Mouse (Mus musculus): ENCODE measurements at regions not wholly inside any gene's neighbourhood (a gene's known extent, or its start where the extent isn't known, plus 50 kb on each side); places are given as distances from the start of the nearest gene placed in this dataset.

DNA sequence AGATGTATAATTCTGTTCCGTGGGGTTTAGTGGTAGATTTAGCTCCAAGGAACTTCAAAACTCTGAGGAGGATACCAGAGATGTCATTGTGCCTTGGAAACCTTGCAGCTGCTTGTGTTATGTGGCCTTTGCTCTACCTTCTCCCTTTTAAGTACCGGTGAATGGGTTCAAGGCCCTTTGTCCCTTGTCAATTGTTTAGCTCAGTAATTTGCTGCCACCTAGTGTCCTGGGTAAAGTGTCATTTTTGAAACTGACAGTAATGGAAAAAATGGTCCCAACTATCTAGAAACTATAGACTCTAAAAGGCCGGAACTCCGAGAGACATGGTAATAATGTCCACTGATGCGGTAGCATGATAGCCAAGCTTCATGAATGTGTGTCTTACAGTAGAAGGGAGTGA, 90.8 kb upstream of the Phactr1 start:
- DNase-seq (ENCODE audit: low spot score): peak; percentile 29

DNA sequence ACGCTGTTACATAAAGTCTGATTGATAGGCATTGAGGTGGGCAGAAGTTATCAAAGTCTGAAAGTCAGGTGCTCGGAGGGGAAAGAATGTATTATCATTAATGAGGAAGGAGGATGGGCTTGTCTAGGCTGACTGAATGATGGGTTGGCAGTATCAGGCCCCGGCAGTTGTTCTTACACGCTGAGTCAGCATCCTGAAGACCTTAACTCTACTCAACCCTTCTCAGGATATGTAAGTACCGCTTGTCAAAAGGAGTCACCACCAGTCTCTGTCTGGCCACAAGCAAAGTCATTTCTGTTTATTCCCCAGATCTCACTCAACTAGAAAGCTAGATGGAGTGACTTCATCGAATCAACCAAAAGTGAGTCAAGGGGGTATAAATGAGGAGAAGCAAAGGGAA, 90.0 kb upstream of the Phactr1 start:
- no peak for DNase-seq (ENCODE audit: low spot score)

DNA sequence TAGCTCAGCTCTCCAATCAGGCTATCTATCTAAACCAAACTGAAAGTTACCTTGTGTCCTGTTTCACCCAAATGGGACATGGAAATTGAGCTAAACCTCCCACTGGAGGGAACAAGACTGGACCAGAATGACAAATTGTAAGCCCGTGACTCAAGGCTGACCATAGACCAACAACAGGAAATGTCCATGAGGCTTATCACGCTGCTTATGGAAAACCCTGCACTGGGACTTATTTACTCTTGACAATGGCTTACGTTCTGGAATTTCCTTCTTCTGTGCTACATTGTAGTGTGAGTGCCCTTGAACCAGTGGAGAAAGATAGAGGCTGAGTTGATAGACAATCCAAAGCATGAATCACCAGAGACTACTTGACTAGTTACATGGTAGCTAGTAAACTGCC, 87.5 kb upstream of the Phactr1 start:
- no peak for DNase-seq (ENCODE audit: low spot score)

DNA sequence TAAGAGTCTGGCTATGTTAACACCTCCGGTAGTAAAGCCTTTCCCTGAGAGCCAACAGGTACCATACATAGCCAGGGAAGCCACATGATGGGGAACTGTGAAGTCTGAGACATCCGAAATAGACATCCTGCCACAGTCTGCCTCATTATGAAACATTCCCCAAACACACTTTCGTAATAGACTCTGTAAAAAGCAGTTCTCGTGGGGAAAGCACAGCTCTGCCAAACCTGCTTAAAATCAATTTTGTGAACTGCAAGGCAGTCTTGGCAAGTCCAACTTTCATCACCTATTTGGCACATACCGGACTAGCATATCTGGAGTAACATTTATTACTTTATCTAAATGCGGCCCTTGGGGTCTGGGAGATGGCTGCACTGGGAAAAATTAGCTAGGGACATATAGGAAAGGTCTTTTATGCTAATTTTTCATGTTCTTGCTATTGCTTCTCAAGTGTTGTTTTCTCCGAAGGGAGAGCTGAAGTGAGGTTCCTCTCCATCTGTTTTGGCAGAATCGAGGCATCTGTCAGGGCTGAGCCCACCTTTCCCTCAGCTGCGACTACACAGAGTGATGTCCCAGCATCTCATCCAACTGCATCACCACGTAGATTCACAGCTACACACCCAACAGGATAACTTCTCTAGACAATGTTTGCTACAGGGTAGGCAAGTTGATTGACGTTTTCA, 86.8 kb upstream of the Phactr1 start:
- no peak for DNase-seq (ENCODE audit: low spot score)

DNA sequence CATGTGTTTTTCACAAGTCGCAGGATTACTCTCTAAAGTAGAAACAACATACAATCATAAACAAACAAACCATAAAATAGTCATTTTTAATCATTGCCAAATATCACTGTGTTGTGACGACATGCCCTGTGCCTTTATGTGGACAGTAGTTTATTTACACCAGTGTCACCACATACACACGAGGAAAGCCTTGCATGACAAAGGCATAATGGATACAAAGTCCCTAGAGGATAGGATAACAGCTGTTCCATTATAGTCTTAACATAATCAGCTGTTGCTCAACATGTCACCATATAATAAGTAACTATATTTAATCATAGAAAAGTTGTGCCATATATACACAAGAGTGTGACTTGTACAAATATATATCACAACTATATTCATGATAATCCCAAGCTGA, 85.2 kb upstream of the Phactr1 start:
- no peak for DNase-seq (ENCODE audit: low spot score)

DNA sequence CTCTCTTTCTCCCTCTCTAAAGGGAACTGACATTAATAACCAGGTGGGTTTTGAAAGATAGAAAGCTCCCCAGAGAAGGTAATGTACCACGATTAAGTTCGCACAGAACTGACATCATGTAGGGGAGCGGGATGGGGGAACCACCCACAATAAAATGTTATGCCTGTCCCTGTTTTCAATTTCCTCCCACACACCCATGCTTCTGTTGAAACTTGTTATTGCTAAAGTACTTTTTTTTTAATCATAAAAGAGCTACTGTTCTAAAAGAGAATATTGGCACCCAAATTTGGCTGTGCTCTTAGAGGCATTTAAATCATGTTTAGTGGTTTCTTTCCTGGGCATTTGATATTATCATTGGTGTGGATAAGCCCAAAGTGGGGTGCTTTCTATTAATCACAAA, 82.6 kb upstream of the Phactr1 start:
- no peak for DNase-seq (ENCODE audit: low spot score)

DNA sequence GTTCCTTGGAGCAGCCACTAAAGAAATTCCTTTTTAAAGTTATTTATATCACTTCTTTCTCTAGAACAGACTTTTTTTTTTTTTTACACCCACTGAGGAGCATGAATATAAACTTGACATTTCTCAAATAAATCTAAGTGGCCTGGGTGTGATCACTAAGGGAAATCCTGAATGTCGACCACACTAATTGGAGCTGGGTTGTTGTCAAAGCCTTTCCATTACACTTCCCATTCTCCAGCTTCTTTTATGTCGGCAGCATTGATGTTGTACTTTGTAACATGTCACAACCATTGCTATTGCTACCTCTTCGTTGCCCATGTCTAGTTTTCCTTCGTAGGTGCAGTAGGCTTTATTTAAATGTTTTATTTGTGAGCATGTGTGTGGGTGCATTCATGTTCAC, 77.1 kb upstream of the Phactr1 start:
- no peak for DNase-seq (ENCODE audit: low spot score)

DNA sequence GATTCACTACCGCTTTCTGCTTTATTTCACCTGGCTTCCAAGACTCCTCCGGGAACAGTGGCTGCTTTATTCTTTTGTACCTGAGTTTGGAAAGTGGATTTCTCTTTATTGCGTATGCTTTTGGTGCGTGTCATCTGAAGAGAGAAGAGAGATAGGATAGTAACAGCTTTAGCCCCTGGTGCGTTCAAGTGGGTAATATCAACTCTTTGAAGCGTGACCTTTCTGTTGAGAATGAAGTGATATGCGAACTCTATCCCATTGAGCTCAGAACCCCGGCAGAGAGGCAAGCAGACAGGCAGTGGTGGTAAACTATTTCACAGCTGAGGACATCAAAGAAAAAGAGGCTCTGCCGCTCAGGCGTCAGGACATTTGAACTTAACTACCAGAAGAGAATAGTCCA, 72.7 kb upstream of the Phactr1 start:
- DNase-seq (ENCODE audit: low spot score): no peak

DNA sequence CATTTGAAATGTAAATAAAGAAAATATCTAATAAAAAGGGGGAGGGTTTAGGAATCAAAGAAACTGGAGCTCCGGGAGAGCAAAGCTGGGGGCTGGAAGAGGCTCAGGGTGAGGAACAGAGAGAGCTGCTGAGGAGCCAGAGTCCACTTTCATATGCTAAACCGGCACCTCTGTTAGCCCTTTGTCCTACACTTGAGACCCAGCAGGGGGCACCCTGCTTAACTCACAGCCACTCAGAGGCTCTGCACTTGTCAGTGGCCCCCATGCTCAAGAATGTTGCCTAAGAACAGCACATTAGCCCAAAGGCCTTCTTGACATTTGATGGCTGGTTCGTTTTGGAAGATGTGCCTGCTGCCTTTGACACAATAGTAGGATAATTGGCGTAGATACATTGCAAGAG, 71.5 kb upstream of the Phactr1 start:
- no peak for DNase-seq (ENCODE audit: low spot score)

DNA sequence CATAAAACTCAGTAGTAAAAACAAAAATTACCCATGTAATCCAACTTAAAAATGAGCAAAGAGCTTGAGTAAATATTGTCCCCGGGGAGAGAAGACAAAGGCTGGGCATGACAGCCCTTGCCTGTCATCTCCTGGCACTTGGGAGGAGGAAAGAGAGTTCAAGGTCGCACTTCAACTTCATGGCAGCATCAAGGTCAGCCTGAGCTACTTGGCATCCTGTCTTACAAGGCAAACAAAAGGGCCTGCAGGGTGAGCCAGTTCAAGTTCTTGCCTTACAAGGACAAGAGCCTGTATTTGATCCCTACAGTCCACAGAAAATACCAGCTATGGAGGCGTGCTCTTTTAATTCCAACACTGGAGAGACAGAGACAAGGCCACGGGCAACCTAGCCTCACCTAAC, 67.1 kb upstream of the Phactr1 start:
- no peak for DNase-seq (ENCODE audit: low spot score)

DNA sequence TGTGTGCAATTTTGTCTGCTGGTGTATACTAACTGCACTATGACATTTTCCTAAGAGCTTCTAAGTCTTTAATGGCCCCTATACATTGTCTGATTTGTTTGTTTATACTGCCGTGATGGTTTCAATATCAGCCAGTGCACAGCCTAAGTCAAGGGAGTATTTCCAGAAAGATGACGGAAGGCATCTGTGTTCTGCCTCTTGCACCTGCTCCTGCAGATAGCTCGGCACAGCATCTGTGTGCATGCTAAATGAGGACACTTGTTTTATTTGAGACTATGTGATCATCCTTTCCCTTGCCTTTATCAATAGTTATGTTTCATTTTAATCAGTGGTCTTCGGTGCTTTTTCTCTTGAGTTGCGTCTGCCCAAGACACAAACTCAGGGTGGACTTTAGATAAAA, 64.6 kb upstream of the Phactr1 start:
- no peak for DNase-seq (ENCODE audit: low spot score)

DNA sequence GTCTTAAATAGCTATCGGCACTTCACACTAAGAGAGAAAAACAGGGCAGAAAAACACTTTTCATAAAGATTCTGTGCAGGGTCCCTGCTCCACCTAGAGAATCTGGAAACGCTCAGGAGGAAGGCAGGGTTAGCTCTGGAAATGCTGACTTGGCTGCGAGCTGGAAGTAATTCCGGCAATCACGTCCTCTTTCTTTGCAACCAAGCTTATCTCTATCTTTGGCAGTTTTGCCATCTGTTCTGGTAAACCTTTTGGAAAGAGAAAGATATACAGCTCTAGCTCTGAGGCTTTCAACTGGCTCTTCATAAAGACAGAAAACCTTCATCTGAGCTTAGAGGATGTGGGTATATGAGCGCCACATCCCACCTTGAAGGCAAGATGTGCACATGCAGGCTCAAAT, 63.2 kb upstream of the Phactr1 start:
- no peak for DNase-seq (ENCODE audit: low spot score)

DNA sequence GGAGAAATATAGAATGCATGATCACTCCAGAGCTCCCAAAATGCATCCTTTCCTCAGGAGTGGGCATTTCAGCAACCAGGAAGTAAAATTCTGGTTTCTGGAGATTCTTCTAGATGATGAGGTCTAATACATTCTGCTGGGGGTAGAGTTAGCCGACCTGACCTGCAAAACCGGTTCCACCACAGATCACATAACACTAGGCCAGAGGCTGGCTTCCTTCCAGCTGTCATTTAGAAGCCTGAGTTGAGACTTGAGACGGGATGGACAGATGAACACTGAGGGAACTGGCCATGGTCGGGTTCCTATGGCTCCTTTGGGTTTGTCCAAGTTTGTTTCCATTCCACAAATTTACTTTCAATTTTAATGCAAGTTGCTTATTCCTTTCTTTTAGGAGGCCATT, 62.6 kb upstream of the Phactr1 start:
- DNase-seq (ENCODE audit: low spot score): no peak

DNA sequence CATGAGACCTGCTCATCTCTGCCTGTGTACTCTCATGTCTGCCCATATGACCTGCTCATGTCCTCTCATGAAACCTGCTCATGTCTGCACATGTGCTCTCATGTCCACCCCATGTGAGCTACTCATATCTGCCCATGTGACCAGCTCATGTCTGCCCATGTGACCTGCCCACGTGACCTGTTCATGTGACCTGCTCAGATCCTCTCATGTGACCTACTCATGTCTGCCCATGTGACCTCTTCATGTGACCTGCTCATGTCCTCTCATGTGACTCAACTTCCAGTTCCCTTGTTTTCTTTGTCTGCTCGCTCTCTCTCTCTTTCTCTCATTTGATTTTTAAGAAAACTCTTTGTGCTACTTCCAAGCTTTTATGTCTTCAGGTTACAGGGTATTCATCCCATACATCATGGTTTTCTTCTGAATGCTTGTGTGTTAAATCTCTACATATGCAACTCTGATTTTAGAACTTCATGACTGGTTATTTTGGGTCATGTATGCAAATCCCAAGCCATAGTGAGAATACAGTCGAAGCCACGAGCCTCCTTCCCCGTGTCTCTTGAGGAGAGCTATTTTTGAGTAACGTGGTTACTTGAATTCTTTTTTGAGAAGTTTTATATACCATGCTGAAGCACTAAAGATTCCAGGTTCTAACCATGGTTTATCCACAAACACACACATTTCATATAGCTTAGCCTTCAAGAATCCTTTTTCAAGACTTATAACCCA, 60.7 kb upstream of the Phactr1 start:
- no peak for DNase-seq (ENCODE audit: low spot score)

DNA sequence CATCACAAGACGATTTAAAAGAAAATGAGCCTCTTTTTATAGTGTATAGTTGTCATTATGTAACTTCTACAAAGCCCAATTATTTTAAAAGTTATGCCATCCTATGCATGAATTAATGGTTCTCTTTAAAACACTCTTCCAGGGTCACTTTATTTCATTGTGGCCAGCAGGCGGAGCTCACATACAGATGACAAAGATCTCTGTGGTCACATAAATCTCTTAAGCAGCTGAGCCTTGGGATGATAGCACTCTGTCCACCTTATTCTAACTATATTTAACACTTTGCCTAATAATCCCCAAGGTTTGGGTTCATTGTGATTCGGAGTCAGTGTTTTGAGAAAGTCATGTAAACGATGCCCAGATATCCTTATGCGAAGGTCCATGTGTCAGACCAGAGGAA, 56.9 kb upstream of the Phactr1 start:
- DNase-seq (ENCODE audit: low spot score): peak; percentile 3
